Mouse (Mus musculus) limb, embryonic 12.5 days (tissue): ENCODE results near the gene Appl1. TPM values are rescaled to one million over a fixed set of nuclear protein-coding genes. Genes with fewer than 3 reads are reported as not detected.
"Not testable (repeated sequence)": the region's sequence is repeated elsewhere in the genome, so short reads cannot be mapped to it uniquely, and the experiment has no call there.

Experiments
- ATAC-seq: fragments of 200-750 bp; cut with Nextera tagmentation; 2 replicates; pipeline ENCODE4 v1.8.0; 2017; ENCODE audit warnings: low read depth, moderate TSS enrichment; ENCODE audit not compliant: insufficient number of reproducible peaks, insufficient read depth, low FRiP score, low TSS enrichment
- H3K27ac ChIP-seq: fragments of 300-500 bp; sonication (generic); 2 replicates; pipeline ENCODE4 v1.5.1; 2016; ENCODE audit warnings: mild to moderate bottlenecking, moderate library complexity
- H3K27me3 ChIP-seq: fragments of 300-500 bp; sonication (generic); 2 replicates; pipeline ENCODE4 v1.6.1; 2016; ENCODE audit warnings: mild to moderate bottlenecking, moderate library complexity
- H3K36me3 ChIP-seq: fragments of 300-500 bp; sonication (generic); 2 replicates; pipeline ENCODE4 v1.6.1; 2016; ENCODE audit warnings: mild to moderate bottlenecking, moderate library complexity
- H3K4me1 ChIP-seq: fragments of 300-500 bp; sonication (generic); replicated peaks from 2 replicates; pipeline ENCODE4 v1.6.1; 2016
- H3K4me2 ChIP-seq: fragments of 300-500 bp; sonication (generic); 2 replicates; pipeline ENCODE4 v1.6.1; 2016; ENCODE audit warnings: mild to moderate bottlenecking, moderate library complexity
- H3K4me3 ChIP-seq: fragments of 300-500 bp; sonication (generic); replicated peaks from 2 replicates; pipeline ENCODE4 v1.5.1; 2016; ENCODE audit warnings: mild to moderate bottlenecking
- H3K9ac ChIP-seq: fragments of 300-500 bp; sonication (generic); replicated peaks from 2 replicates; pipeline ENCODE4 v1.6.1; 2016; ENCODE audit warnings: mild to moderate bottlenecking, moderate library complexity
- H3K9me3 ChIP-seq: fragments of 300-500 bp; sonication (generic); 2 replicates; pipeline ENCODE4 v1.6.1; 2016; ENCODE audit warnings: mild to moderate bottlenecking, moderate library complexity
- WGBS: fragments of 180-500 bp; shearing (Covaris S2); methylation state at CpG from one replicate; pipeline ENCODE4 v1.1.7; 2016; 5-methylcytosine and 5-hydroxymethylcytosine counted together
- polyA plus RNA-seq: library from polyadenylated mRNA; unstranded; fragments of >200 nt; fragmentation: Nextera tagmentation; extraction: Ambion mirVana; gene quantifications from 2 replicates; pipeline ENCODE4 v1.2.1, GENCODE M21; 2016

The Appl1 gene
- polyA plus RNA-seq, 1 experiment from 2014 or later: 45.7 TPM

- not testable (repeated sequence) for H3K4me2 ChIP-seq, H3K36me3 ChIP-seq, H3K9me3 ChIP-seq, H3K4me3 ChIP-seq, H3K9ac ChIP-seq, H3K4me1 ChIP-seq, H3K27ac ChIP-seq, H3K27me3 ChIP-seq, ATAC-seq
- 57% methylated on average over 9 of the region's 9 CpGs for WGBS
These were observed 60.6 kb downstream of the Appl1 start for GRCm38 (mm10) chr14:26910461-26910860.

DNA sequence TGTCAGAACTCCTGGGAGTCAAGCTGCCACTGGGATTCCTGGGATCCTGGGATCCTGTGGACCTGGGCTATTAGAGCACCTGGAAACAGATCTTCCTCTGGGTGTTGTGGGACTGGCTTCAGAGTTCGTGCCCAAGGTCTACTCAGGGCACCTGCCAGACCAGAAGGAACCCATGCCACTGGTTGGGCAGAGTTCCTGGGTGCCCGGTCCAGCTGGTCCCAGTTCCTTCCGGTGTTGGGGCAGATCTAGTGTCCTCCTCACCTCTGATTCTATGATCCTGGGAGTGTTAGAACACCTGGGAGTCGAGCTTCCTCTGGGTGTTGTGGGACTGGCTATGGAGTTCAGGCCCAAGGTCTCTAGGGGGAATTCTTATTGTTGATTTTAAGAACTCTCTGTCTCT lies 63.6 kb downstream of the Appl1 start:
- Histone ChIP-seq H3K36me3 (no peaks in the 10 kb centered on the region), H3K27ac (no peak overlapping the region), H3K9me3 (no peaks in the 10 kb centered on the region), H3K27me3 (no peaks in the 10 kb centered on the region), H3K9ac (no peak overlapping the region), H3K4me3 (no peak overlapping the region), H3K4me2 (no peak overlapping the region), H3K4me1 (no peaks in the 10 kb centered on the region)
- WGBS: 86% methylated on average over 4 of the region's 4 CpGs
- ATAC-seq: no peak

- no peak overlapping the region for H3K27ac ChIP-seq
- H3K27me3 ChIP-seq: no peaks in the 10 kb centered on the region
- H3K36me3 ChIP-seq: no peaks in the 10 kb centered on the region
- H3K9me3 ChIP-seq: no peaks in the 10 kb centered on the region
- 87% methylated on average over 12 of the region's 12 CpGs for WGBS
- no peak overlapping the region for H3K4me3 ChIP-seq
- no peak for ATAC-seq
- no peak overlapping the region for H3K9ac ChIP-seq
- H3K4me2 ChIP-seq: no peak overlapping the region
- no peaks in the 10 kb centered on the region for H3K4me1 ChIP-seq
These were observed 70.1 kb downstream of the Appl1 start for GRCm38 (mm10) chr14:26900893-26901292.

GRCm38 (mm10) chr14:26899490-26899889 lies 71.5 kb downstream of the Appl1 start:
- H3K4me3 ChIP-seq: no peak overlapping the region
- H3K36me3 ChIP-seq: no peaks in the 10 kb centered on the region
- 84% methylated on average over 2 of the region's 2 CpGs for WGBS

DNA sequence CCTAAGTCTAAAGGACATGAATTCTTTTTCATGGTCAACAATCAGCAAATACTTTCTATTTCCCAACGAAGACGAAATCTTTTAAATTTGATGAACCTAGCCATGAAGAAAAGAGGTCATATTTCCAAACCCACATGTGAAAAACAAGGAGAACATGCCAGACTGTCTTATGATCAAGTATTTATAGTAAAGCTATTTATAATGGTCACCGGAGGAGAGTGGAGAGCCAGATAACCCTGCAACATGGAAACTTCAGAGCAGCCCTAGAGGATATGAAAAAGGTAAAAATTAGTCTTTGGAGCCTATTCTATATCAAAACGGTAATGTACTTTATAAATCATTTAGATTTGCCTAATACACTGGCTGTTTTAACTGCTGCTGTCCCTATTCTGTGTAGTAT lies 76.6 kb downstream of the Appl1 start, which contains the start of gene Asb14:
Gene Asb14 (plus strand): TSS at position 166 of the 400 bp plus-strand sequence.
- no peak within 1 kb of the TSS for H3K27ac ChIP-seq
- no peaks in the 10 kb centered on the region for H3K4me1 ChIP-seq
- no peaks in the 10 kb centered on the region for H3K36me3 ChIP-seq
- ATAC-seq: no peak
- H3K4me3 ChIP-seq: no peak within 1 kb of the TSS
- H3K9me3 ChIP-seq: no peaks in the 10 kb centered on the region
- H3K9ac ChIP-seq: no peak within 1 kb of the TSS
- WGBS: 88% methylated on average over 4 of the region's 4 CpGs
- no peak within 1 kb of the TSS for H3K4me2 ChIP-seq
- no peaks in the 10 kb centered on the region for H3K27me3 ChIP-seq

More at GRCm38 (mm10) chr14:26899490-26899889, 71.5 kb downstream of the Appl1 start:
- Histone ChIP-seq H3K4me1 (no peaks in the 10 kb centered on the region), H3K27me3 (no peaks in the 10 kb centered on the region), H3K27ac (no peak overlapping the region), H3K4me2 (no peak overlapping the region), H3K9me3 (no peaks in the 10 kb centered on the region), H3K9ac (no peak overlapping the region)
- ATAC-seq: no peak

GRCm38 (mm10) chr14:26890777-26891176 lies 80.3 kb downstream of the Appl1 start:
- no peak overlapping the region for H3K27ac ChIP-seq
- H3K9ac ChIP-seq: no peak overlapping the region
- no peaks in the 10 kb centered on the region for H3K36me3 ChIP-seq
- no peaks in the 10 kb centered on the region for H3K9me3 ChIP-seq
- H3K27me3 ChIP-seq: no peaks in the 10 kb centered on the region
- no peaks in the 10 kb centered on the region for H3K4me1 ChIP-seq
- WGBS: 88% methylated on average over 3 of the region's 3 CpGs
- ATAC-seq: no peak
- no peak overlapping the region for H3K4me2 ChIP-seq
- H3K4me3 ChIP-seq: no peak overlapping the region

DNA sequence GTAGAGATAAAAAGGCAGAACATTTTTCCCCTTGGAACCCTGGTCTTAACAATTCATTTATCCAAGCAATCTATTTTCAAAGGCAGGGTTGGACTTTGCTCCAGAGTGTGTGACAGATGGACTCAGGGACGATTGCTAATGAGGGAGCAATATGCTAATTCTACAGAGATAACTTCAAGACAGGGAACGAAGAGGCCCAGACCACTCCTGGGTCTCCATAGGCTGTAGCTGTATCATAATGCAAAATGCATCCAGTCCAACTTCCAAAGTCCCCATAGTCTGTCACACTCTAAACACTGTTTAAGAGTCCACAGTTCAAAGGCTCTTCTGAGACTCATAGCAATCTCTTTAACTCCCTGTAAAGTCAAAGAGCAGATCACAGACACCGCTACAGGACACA lies 83.8 kb downstream of the Appl1 start:
- Histone ChIP-seq H3K9me3 (no peaks in the 10 kb centered on the region), H3K27ac (no peak overlapping the region), H3K9ac (no peak overlapping the region), H3K4me2 (no peak overlapping the region), H3K4me1 (no peaks in the 10 kb centered on the region), H3K4me3 (no peak overlapping the region), H3K36me3 (no peaks in the 10 kb centered on the region), H3K27me3 (no peaks in the 10 kb centered on the region)
- 77% methylated on average over 3 of the region's 3 CpGs for WGBS
- ATAC-seq: no peak

DNA sequence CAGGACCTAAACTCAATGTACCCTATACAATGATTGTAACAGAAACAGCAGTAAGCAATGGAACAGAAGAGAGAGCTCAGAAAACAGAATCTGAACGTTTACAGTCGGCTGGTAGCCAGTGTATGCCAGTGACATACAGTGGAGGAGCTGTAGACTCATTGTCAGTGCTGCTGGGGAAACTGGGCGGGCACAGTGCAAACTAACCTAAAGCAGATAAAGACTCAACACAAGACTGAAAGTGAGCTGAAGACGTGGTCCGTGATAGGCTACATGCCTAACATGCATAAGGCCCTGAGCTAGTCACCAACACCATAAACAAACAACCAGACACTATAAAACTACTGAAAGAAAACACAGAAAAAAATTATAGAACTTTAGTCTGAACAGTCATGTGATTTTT lies 89.3 kb downstream of the Appl1 start:
- Histone ChIP-seq H3K4me1 (no peaks in the 10 kb centered on the region), H3K27ac (no peak overlapping the region), H3K27me3 (no peaks in the 10 kb centered on the region), H3K9ac (no peak overlapping the region), H3K4me2 (no peak overlapping the region), H3K4me3 (no peak overlapping the region), H3K9me3 (no peaks in the 10 kb centered on the region), H3K36me3 (no peaks in the 10 kb centered on the region)
- 85% methylated on average over 5 of the region's 5 CpGs for WGBS
- no peak for ATAC-seq

DNA sequence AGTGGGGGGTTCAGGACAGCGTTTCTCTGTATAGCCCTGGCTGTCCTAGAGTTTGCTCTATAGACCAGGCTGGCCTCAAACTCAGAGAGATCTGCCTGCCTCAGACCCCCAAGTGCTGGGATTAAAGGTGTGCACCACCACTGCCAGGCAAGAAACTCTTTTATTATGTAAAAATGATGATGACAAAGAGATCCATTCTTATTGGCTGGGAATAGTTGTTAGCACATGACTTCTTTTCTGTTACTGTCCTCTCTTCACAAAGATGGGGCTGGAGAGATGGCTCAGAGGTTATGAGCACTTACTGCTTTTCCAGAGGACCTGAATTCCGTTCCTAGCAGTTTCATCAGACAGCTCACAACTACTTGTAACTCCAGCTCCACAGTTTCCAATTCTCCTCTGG lies 91.1 kb downstream of the Appl1 start:
- no peak for ATAC-seq
- no peak overlapping the region for H3K9ac ChIP-seq
- no peaks in the 10 kb centered on the region for H3K27me3 ChIP-seq
- no peak overlapping the region for H3K27ac ChIP-seq
- no peak overlapping the region for H3K4me3 ChIP-seq
- no peaks in the 10 kb centered on the region for H3K36me3 ChIP-seq
- H3K9me3 ChIP-seq: no peaks in the 10 kb centered on the region
- no peak overlapping the region for H3K4me2 ChIP-seq
- no peaks in the 10 kb centered on the region for H3K4me1 ChIP-seq
- WGBS: 69% methylated on average over 2 of the region's 2 CpGs

- ATAC-seq: no peak
- Histone ChIP-seq H3K9me3 (no peaks in the 10 kb centered on the region), H3K9ac (no peak overlapping the region), H3K36me3 (no peaks in the 10 kb centered on the region), H3K27me3 (no peaks in the 10 kb centered on the region), H3K4me3 (no peak overlapping the region), H3K4me2 (no peak overlapping the region), H3K4me1 (no peaks in the 10 kb centered on the region), H3K27ac (no peak overlapping the region)
- whole genome bisulfite sequencing: 72% methylated on average over 4 of the region's 4 CpGs
These were observed 92.3 kb downstream of the Appl1 start for GRCm38 (mm10) chr14:26878756-26879155.
